Mouse (Mus musculus) lung, adult 2 months (tissue): ENCODE measurements at regions not wholly inside any gene's neighbourhood (a gene's known extent, or its start where the extent isn't known, plus 50 kb on each side); places are given as distances from the start of the nearest gene placed in this dataset.

Experiments used
- DNase-seq: peaks from one replicate; pipeline ENCODE4 v3.0.0; 2022
- H3K4me1 ChIP-seq: fragments of 200-500 bp; 2 replicates; pipeline ENCODE4 v1.6.1; 2011; ENCODE audit warnings: low read length; ENCODE audit not compliant: control insufficient read depth, insufficient read depth
- H3K4me3 ChIP-seq: fragments of 200-500 bp; replicated peaks from 2 replicates; pipeline ENCODE3; 2011; ENCODE audit warnings: low read depth, mild to moderate bottlenecking, control low read depth, low read length; ENCODE audit errors: extremely low read depth
- CTCF ChIP-seq: fragments of 200-500 bp; IDR thresholded peaks from 2 replicates; pipeline ENCODE4 v1.5.1; 2011; ENCODE audit warnings: mild to moderate bottlenecking, low read length, control low read depth; ENCODE audit not compliant: insufficient read depth
- POLR2A ChIP-seq: fragments of 200-500 bp; IDR thresholded peaks from 2 replicates; pipeline ENCODE4 v1.6.1; 2011; ENCODE audit warnings: low read depth, mild to moderate bottlenecking, control low read depth, low read length, borderline replicate concordance; ENCODE audit errors: extremely low read depth
- WGBS: fragments of 180-500 bp; shearing (Covaris S2); methylation state at CpG from one replicate; pipeline ENCODE4 v1.1.7; 2018; 5-methylcytosine and 5-hydroxymethylcytosine counted together

- H3K4me1 ChIP-seq, result no peaks in the 10 kb centered on the region
- no peak for DNase-seq
- H3K4me3 ChIP-seq, result no peak overlapping the region
- TF ChIP-seq POLR2A (no peak), CTCF (no peak)
- 87% methylated on average over 7 of the region's 7 CpGs for WGBS
Observed at GRCm38 (mm10) chr11:105538421-105539210, 51.2 kb upstream of the Tanc2 start.

DNA sequence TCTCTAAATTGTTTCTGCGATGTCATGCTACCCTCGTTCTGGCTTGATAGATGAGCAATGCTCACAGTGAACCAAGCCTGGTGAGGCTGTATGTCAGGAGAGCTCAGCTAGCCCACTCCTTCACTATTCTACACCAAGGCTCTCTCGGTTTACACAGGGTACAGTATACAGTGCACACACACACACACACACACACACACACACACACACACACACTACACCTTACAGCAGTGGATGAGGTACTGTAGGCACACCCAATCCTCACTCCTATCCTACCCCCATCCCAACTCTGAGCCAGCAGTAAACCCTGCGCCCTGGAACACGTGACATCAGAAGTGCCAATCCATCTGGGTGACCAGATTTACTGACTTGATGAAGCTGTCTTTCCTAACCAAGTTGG, 57.2 kb upstream of the Tanc2 start:
- TF ChIP-seq POLR2A, result no peak
- TF ChIP-seq CTCF, result no peak
- no peak for DNase-seq
- 80% methylated on average over 5 of the region's 5 CpGs for WGBS

GRCm38 (mm10) chr11:105530711-105531157, 59.1 kb upstream of the Tanc2 start:
- no peak for TF ChIP-seq CTCF
- TF ChIP-seq POLR2A, result no peak
- H3K4me1 ChIP-seq, result peaks cover 4% of the 10 kb centered on the region; the same call in 1 of the 2 replicates
- DNase-seq, result no peak
- no peak overlapping the region for H3K4me3 ChIP-seq
- 66% methylated on average over 10 of the region's 10 CpGs for WGBS

More for the DNA sequence above, 57.2 kb upstream of the Tanc2 start:
- no peak overlapping the region for H3K4me3 ChIP-seq
- no peaks in the 10 kb centered on the region for H3K4me1 ChIP-seq

DNA sequence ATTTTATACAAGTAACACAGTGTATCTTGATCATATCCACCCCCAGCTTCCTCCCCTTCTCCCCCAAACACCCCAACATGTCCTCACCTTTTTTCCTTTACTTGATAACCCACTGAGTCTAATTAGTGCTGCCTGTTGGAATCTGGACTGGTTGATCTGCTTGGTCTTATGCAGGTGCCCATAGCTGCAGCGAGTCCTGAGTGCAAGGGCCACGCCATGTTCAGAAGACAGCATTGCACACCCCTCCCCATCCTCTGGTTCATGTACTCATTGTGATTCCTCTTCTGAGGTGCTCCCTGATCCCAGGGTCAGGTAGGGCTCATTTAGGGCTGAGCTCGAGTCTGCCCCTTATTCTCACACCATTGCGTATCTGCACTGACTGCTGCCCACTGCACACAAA, 63.7 kb upstream of the Tanc2 start:
- 88% methylated on average over 4 of the region's 4 CpGs for WGBS
- no peak for TF ChIP-seq POLR2A
- no peak for TF ChIP-seq CTCF
- DNase-seq, result no peak
- Histone ChIP-seq H3K4me3 (no peak overlapping the region), H3K4me1 (peaks cover 8% of the 10 kb centered on the region)

DNA sequence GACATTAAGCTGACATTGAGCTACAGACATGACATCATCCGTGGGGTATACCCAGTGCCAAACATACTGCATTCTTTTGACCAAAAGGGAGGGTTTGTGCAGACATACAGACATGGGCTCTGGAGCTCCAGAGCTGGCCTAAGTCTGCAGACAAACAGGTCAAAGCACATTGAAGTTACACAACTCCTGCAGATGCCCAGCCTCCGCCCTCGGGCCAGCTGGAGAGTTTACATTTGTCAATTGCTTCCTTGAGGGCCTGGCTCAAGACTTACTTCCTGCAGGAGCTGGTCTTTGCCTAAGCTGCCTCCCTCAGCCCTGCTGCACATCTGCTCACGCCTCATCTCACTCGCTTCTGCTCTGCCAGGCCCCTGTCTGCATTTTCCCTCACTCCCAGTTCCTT, 64.2 kb upstream of the Tanc2 start:
- H3K4me1 ChIP-seq, result peaks cover 8% of the 10 kb centered on the region
- peak; percentile 76 for DNase-seq
- H3K4me3 ChIP-seq, result no peak overlapping the region
- TF ChIP-seq CTCF (no peak), POLR2A (no peak)
- 8% methylated on average over 5 of the region's 5 CpGs for WGBS

DNA sequence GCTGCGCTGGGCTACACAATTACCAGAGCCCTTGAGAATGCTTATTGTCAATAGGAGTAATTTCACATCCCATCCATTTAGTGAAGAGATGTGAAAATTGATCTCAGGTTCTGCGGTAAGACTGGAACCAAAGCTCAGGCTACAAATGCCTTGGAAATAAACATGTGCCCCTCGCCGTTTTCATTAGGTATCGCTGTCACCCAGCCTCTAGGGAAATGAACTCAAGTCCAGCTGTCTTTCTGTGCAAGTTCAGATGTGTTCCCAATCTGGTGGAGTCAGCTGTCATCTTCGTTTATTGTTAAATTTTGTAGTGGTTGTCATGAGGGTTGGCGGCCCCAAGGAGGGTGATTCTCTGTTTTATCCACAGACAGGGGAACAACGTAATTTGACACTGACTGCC, 65.4 kb upstream of the Tanc2 start:
- no peak overlapping the region for H3K4me3 ChIP-seq
- no peak for DNase-seq
- H3K4me1 ChIP-seq, result peaks cover 8% of the 10 kb centered on the region
- no peak for TF ChIP-seq POLR2A
- TF ChIP-seq CTCF, result no peak
- 67% methylated on average over 8 of the region's 8 CpGs for WGBS

GRCm38 (mm10) chr11:105523765-105524164, 66.0 kb upstream of the Tanc2 start:
- Histone ChIP-seq H3K4me3 (no peak overlapping the region), H3K4me1 (peaks cover 8% of the 10 kb centered on the region)
- WGBS, result 63% methylated on average over 8 of the region's 8 CpGs
- no peak for DNase-seq
- no peak for TF ChIP-seq POLR2A
- no peak for TF ChIP-seq CTCF

DNA sequence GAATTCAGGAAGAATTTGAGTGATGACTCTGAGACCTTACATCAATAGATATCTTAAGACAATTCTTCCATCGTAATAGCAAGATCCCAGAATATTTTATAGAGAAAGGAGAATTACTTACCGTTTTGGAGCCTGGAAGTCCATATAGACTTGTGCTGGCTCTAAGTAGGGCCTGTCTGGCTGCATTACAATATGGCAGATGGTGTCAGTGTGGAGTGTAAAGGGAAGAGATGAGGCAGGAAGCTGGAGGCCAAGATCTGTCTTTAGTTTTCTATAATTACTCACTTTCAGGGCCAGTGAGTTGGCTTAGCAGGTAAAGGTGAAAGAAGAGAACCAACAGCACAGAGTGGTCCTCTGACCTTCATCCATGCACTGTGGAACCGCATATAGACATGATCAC, 63.9 kb upstream of the March10 start:
- WGBS, result 91% methylated on average over 3 of the region's 3 CpGs
- Histone ChIP-seq H3K4me1 (peaks cover under 1% of the 10 kb centered on the region), H3K4me3 (no peak overlapping the region)
- no peak for DNase-seq
- TF ChIP-seq POLR2A (no peak), CTCF (no peak)

DNA sequence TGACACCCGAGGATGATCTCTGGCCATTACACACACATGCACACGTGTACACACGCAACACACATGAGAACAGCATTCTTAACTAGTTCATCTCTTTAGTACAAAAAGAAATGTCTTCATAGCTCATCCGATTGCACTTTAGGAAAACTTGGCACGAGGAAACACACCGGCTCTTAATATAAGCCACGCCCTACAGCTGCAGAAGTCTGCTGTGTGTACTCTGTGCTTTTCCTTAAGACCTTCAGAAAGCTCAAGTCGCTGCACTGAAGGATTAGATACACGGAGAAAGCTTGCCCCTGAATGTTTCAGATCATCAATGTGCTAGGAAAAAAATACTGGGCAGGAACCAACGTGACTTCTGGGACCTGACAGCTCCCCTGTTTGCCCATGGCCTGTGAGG, 56.7 kb upstream of the March10 start:
- no peak for DNase-seq
- WGBS, result 52% methylated on average over 10 of the region's 10 CpGs
- Histone ChIP-seq H3K4me3 (no peak overlapping the region), H3K4me1 (peaks cover 2% of the 10 kb centered on the region; the same call in 1 of the 2 replicates)
- TF ChIP-seq CTCF (no peak), POLR2A (no peak)

GRCm38 (mm10) chr11:105510626-105511025, 54.1 kb upstream of the March10 start:
- TF ChIP-seq CTCF, result no peak
- no peak for TF ChIP-seq POLR2A
- no peak for DNase-seq
- WGBS, result 74% methylated on average over 4 of the region's 4 CpGs

More at GRCm38 (mm10) chr11:105510626-105511025, 54.1 kb upstream of the March10 start:
- no peak overlapping the region for H3K4me3 ChIP-seq
- H3K4me1 ChIP-seq, result peaks cover 2% of the 10 kb centered on the region; the same call in 1 of the 2 replicates
